Mouse (Mus musculus): ENCODE data around the gene Rxrb.

- TF ChIP-seq POLR2AphosphoS2 (IDR thresholded peaks at IDR 0.05; ENCODE audit: low read depth, low read length) (no peak), CHD2 (IDR thresholded peaks at IDR 0.05; ENCODE audit: low read length) (no peak), CTCF (conservative IDR thresholded peaks at IDR 0.05 in 1 of 2, IDR thresholded peaks at IDR 0.05 in 1 of 2; ENCODE audit: low read depth in 2 of 2, low read length in 2 of 2) (no peak), HCFC1 (IDR thresholded peaks at IDR 0.05; ENCODE audit: low read depth, low read length) (no peak), POLR2A (IDR thresholded peaks at IDR 0.05; ENCODE audit: low read depth, low read length) (no peak), USF2 (conservative IDR thresholded peaks at IDR 0.05; ENCODE audit: low read depth, low read length) (no peak), MEF2A (IDR thresholded peaks at IDR 0.05; ENCODE audit: borderline replicate concordance, low read depth, low read length) (no peak)
Observed at GRCm38 (mm10) chr17:34033441-34033840, 1.8 kb downstream of the Rxrb start.

All from CH12.LX (cell line).